ENCODE assay signal across 9 mouse cellular contexts in genomic region chr5:66747761-66748430, GRCm38 (mm10). TPM values are rescaled to one million over a fixed set of nuclear protein-coding genes. Genes with fewer than 3 reads are reported as not detected.
DNase-seq lines count a peak whose midpoint lies in the region; ATAC-seq and TF ChIP-seq lines count a peak whose summit lies in the region.
"Had no signal": no experiment of that assay in that cellular context is flagged by ENCODE, and none has a peak within 500 bp of the region (broad histone marks: within the 10 kb centered on the region; RNA-seq: fewer than 3 reads in every experiment).

No protein-coding gene starts in this region.

- DNase-seq in gastrocnemius, adult 2 months, result peak; percentile 53
- DNase-seq in gastrocnemius, postnatal 10 days, result no peak
- peak; percentile 68 for DNase-seq in forebrain, embryonic 14.5 days (ENCODE audit: low spot score)
- DNase-seq in urinary bladder, adult 18-20 months (ENCODE audit: low spot score in 2 of 2), result no peak
- DNase-seq in cerebellum, adult 9-10 months, result no peak
- no peak for DNase-seq in right cerebral cortex, adult 2 months (ENCODE audit: low spot score in 2 of 2)

- peak overlapping the region; percentile 95 for H3K4me2 ChIP-seq in forebrain, embryonic 14.5 days (ENCODE audit: low read length)
- peak overlapping the region; percentile 86 for H3K4me2 ChIP-seq in hindbrain, embryonic 15.5 days
- H3K4me2 ChIP-seq in midbrain, embryonic 16.5 days (ENCODE audit: low read length), result peak overlapping the region; percentile 90
- H3K4me2 ChIP-seq: liver, embryonic 15.5 days had no signal

- WGBS in forebrain, embryonic 14.5 days, result 12% methylated on average over 10 of the region's 10 CpGs
- WGBS in hindbrain, embryonic 15.5 days, result 10% methylated on average over 10 of the region's 10 CpGs
- 6% methylated on average over 10 of the region's 10 CpGs for WGBS in midbrain, embryonic 16.5 days

- H3K36me3 ChIP-seq in forebrain, embryonic 14.5 days (ENCODE audit: control insufficient read depth, insufficient read depth, low read length), result no peaks in the 10 kb centered on the region
- no peaks in the 10 kb centered on the region for H3K36me3 ChIP-seq in hindbrain, embryonic 15.5 days
- H3K36me3 ChIP-seq in midbrain, embryonic 16.5 days (ENCODE audit: control insufficient read depth, insufficient read depth, low read length), result no peaks in the 10 kb centered on the region
- H3K36me3 ChIP-seq: liver, embryonic 15.5 days had no signal

- peak overlapping the region; percentile 95 for H3K4me3 ChIP-seq in gastrocnemius, adult 2 months
- peak overlapping the region; percentile 76; the same call in 1 of the 2 replicates for H3K4me3 ChIP-seq in forebrain, embryonic 14.5 days (ENCODE audit: low read depth, low read length)
- peak overlapping the region; percentile 25 for H3K4me3 ChIP-seq in hindbrain, embryonic 15.5 days
- peak overlapping the region; percentile 26 for H3K4me3 ChIP-seq in midbrain, embryonic 16.5 days (ENCODE audit: low read depth, low read length)
- H3K4me3 ChIP-seq: liver, embryonic 15.5 days had no signal

- H3K9me3 ChIP-seq in forebrain, embryonic 14.5 days (replicated peaks; ENCODE audit: control insufficient read depth, low read length), result no peaks in the 10 kb centered on the region
- H3K9me3 ChIP-seq in hindbrain, embryonic 15.5 days, result no peaks in the 10 kb centered on the region
- H3K9me3 ChIP-seq in midbrain, embryonic 16.5 days (replicated peaks; ENCODE audit: control insufficient read depth, low read length, poor library complexity, severe bottlenecking), result no peaks in the 10 kb centered on the region
- H3K9me3 ChIP-seq: liver, embryonic 15.5 days had no signal

- intact Hi-C loops in gastrocnemius, adult 2 months (cut with DNase I), result loop anchor here (2.0 to 5.0 kb wide), 3 partner anchors 13 to 199 kb away; no protein-coding TSS in a partner anchor

- H3K27me3 ChIP-seq in forebrain, embryonic 14.5 days (replicated peaks; ENCODE audit: control insufficient read depth, insufficient read depth, low read length), result no peaks in the 10 kb centered on the region
- no peaks in the 10 kb centered on the region for H3K27me3 ChIP-seq in hindbrain, embryonic 15.5 days
- no peaks in the 10 kb centered on the region for H3K27me3 ChIP-seq in midbrain, embryonic 16.5 days (ENCODE audit: control insufficient read depth, insufficient read depth, low read depth, low read length)

- peak overlapping the region; percentile 13; the same call in 1 of the 2 replicates for H3K9ac ChIP-seq in forebrain, embryonic 14.5 days (ENCODE audit: low read length)
- peak overlapping the region; percentile 11 for H3K9ac ChIP-seq in hindbrain, embryonic 15.5 days
- H3K9ac ChIP-seq in midbrain, embryonic 16.5 days (ENCODE audit: low read depth, low read length), result peak overlapping the region; percentile 57
- H3K9ac ChIP-seq: liver, embryonic 15.5 days had no signal

- ATAC-seq in forebrain, embryonic 14.5 days, result peak; percentile 14; the same call in 1 of the 2 replicates
- no peak for ATAC-seq in hindbrain, embryonic 15.5 days (ENCODE audit: low FRiP score, low read depth)
- ATAC-seq in midbrain, embryonic 16.5 days, result no peak

- no peak for TF ChIP-seq CTCF in gastrocnemius, adult 2 months (IDR thresholded peaks at IDR 0.05)

- peak overlapping the region; percentile 95 for H3K27ac ChIP-seq in gastrocnemius, adult 2 months
- peak overlapping the region; percentile 40; the same call in 1 of the 2 replicates for H3K27ac ChIP-seq in forebrain, embryonic 14.5 days (ENCODE audit: low read depth, low read length)
- H3K27ac ChIP-seq in hindbrain, embryonic 15.5 days (replicated peaks), result peak overlapping the region; percentile 42
- peak overlapping the region; percentile 45 for H3K27ac ChIP-seq in midbrain, embryonic 16.5 days (ENCODE audit: low read length)
- H3K27ac ChIP-seq: liver, embryonic 15.5 days had no signal

- H3K4me1 ChIP-seq in forebrain, embryonic 14.5 days (ENCODE audit: control insufficient read depth, insufficient read depth, low read length), result peaks cover 32% of the 10 kb centered on the region
- peaks cover 36% of the 10 kb centered on the region for H3K4me1 ChIP-seq in hindbrain, embryonic 15.5 days (replicated peaks)
- H3K4me1 ChIP-seq in midbrain, embryonic 16.5 days (ENCODE audit: control insufficient read depth, insufficient read depth, low read length), result peaks cover 31% of the 10 kb centered on the region

RNA-seq across cellular contexts. Expression of gene Limch1, which starts 2.3 kb away (rescaled TPM):
- 100 to 1,000 TPM; 106 to 139 TPM for total RNA-seq in gastrocnemius, adult 2 months (2021)
- 100 to 1,000 TPM; 166 to 172 TPM for total RNA-seq in gastrocnemius, postnatal 10 days (2021)
- 55.6 and 77.6 TPM in 2 replicates for polyA plus RNA-seq in forebrain, embryonic 14.5 days (2014; fragmentation: Nextera tagmentation; extraction: Ambion mirVana)
- 49.3 and 50.7 TPM in 2 replicates for polyA plus RNA-seq in hindbrain, embryonic 15.5 days (2015; fragmentation: Nextera tagmentation; extraction: Ambion mirVana)
- polyA plus RNA-seq in midbrain, embryonic 16.5 days (2015; fragmentation: Nextera tagmentation; extraction: Ambion mirVana), result 40.4 and 48.8 TPM in 2 replicates

Comparison
In these comparisons a context has a peak if more than half of its experiments do, and no peak if none do; other contexts are left out.
1. DNase-seq: peak in gastrocnemius, adult 2 months (single experiment) and forebrain, embryonic 14.5 days (single experiment); none in gastrocnemius, postnatal 10 days (single experiment), urinary bladder, adult 18-20 months (0 of 2), cerebellum, adult 9-10 months (single experiment) and right cerebral cortex, adult 2 months (0 of 2).
2. H3K27ac ChIP-seq: peak in every context shown above with its lines; median percentile 95 in gastrocnemius, adult 2 months; 45 in midbrain, embryonic 16.5 days; 42 in hindbrain, embryonic 15.5 days; 40 in forebrain, embryonic 14.5 days.
3. H3K4me3 ChIP-seq: peak in every context shown above with its lines; median percentile 95 in gastrocnemius, adult 2 months; 76 in forebrain, embryonic 14.5 days; 26 in midbrain, embryonic 16.5 days; 25 in hindbrain, embryonic 15.5 days.
4. Peak in every context shown above with its lines, with median percentiles within 50 percentile points of each other: H3K4me2 ChIP-seq and H3K9ac ChIP-seq.